Mouse (Mus musculus) right cerebral cortex, postnatal 10 days (tissue): ENCODE measurements around the gene Slc22a8.

Experiments used
- DNase-seq, 2 experiments: peaks; one replicate each; pipeline ENCODE4 v3.0.0; 2021; ENCODE audit warnings: low spot score in 2 of 2

The Slc22a8 gene

GRCm38 (mm10) chr19:8590954-8591353 is at the start of gene Slc22a8:
Slc22a8 (plus strand) TSS chr19:8591254.
- no peak for DNase-seq

DNA sequence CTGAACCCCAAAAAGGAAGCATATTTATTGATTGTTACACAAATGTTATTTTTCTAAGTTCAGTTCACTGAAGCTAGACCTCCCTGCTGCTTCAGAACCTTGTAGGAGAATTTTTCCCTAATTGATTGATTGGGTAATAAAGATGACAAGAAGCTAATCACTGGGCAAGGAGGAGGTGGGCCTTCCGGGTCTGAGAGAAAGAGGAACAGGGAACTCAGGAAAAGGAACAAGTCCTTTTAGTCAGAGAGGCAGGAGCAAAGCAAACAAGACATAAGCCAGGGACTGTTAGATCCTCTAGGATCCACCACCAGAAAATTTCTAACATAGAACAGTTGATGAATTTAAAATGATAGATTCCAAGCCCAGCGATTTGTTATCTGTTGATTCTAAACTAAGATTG is 32.2 kb upstream of the Slc22a8 start:
- DNase-seq, result no peak

- DNase-seq, result no peak
Measured at GRCm38 (mm10) chr19:8564021-8564420, 27.0 kb upstream of the Slc22a8 start.

- DNase-seq, result no peak
Measured at GRCm38 (mm10) chr19:8564469-8564868, 26.6 kb upstream of the Slc22a8 start.

DNA sequence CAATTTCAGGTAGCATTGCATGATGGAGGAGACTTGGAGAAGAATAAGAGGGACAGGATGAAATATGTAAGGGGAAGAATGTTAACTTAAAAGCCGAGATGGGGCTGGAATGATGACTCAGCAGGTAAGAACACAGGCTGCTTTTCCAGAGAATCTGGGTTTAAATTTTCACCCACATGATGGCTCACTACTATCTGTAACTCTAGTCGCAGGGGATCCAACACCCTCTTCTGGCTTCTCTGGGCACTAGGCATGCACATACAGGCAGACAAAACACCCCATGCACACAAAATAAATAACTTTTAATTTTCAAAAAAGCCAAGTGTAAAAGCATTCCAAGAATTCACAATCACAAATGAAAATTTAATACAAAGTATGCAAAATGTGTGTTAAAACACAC is 25.8 kb upstream of the Slc22a8 start:
- DNase-seq, result peak in 1 of 2 experiments; percentile 16

GRCm38 (mm10) chr19:8565985-8566384 is 25.1 kb upstream of the Slc22a8 start:
- peak; percentile 28 to 56 for DNase-seq

GRCm38 (mm10) chr19:8567104-8567880 is 23.8 kb upstream of the Slc22a8 start:
- DNase-seq, result peak; percentile 69 to 79

- DNase-seq, result peak; percentile 51 to 62
Measured at GRCm38 (mm10) chr19:8569453-8569863, 21.6 kb upstream of the Slc22a8 start.

- no peak for DNase-seq
Measured at GRCm38 (mm10) chr19:8570341-8571040, 20.6 kb upstream of the Slc22a8 start.

DNA sequence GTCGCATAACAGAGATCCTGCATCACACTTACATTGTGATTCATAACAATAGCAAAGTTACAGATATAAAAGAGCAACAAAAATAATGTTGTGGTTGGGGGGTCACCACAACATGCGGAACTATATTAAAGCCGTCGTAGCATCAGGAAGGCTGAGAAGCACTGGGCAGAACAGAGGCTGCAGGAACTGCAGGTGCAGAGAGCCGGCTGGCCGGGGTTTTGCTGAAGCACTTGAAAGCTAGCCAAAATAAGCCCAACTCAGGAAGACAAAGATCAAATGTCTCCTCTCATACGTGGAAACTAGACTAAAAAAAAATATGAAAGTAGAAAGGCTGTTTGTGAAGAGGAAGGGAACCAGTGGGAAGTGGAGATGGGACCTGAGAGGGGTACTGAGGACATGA is 19.3 kb upstream of the Slc22a8 start:
- no peak for DNase-seq

- DNase-seq, result no peak
Measured at GRCm38 (mm10) chr19:8572485-8572884, 18.6 kb upstream of the Slc22a8 start.

DNA sequence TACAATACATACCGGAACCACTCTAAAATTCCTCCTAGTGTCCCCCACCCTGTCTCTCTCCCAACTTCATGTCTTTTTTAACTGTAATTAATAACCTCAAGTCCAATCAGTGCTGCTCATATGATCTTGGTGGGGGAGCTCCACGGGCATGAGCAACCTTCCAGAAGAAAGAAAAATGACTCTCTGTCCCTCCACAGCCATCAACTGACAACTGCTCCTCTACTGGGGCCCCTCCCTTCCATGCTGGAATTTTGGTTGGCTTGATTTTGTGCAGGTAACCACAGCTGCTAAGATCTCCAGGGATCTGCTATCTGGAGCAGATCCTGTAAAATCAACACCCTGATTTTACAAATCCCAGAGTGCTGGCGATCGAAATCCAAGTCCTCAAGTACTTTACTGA is 13.6 kb upstream of the Slc22a8 start:
- no peak for DNase-seq

DNA sequence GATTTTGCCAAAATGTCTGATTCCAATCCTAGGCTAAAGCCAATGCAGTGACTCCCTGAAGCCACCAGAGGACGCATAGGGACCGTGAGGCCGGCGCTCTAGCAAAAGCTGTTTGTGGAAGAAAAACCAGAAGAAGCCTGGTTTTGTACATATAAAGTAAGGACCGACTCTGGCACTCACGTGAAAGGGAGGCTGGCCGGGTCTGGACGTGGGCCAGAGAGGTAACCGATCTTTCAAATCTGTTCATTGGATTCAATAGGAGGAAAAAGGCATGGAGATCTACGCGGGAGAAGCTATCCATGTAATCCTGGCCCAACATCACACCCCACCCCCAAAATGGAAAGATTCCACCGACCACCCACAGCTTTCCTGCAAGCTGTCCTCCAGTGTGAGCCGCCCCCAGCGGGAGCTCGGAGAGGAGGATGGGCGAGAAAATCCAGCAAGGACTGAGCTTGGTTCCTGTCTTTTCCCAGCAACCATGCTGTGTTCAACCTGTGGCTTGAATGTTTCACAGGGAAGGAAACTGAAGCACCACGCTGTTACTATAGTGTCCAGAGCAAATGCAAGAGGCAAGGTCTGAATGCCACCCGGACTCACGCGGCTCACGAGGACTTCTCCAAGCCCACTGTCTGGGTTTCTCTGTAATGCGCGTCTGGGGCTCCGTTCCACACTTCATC is 12.6 kb upstream of the Slc22a8 start:
- peak; percentile 91 to 93 for DNase-seq

GRCm38 (mm10) chr19:8578970-8579342 is 12.1 kb upstream of the Slc22a8 start:
- DNase-seq, result peak in 1 of 2 experiments; percentile 46

DNA sequence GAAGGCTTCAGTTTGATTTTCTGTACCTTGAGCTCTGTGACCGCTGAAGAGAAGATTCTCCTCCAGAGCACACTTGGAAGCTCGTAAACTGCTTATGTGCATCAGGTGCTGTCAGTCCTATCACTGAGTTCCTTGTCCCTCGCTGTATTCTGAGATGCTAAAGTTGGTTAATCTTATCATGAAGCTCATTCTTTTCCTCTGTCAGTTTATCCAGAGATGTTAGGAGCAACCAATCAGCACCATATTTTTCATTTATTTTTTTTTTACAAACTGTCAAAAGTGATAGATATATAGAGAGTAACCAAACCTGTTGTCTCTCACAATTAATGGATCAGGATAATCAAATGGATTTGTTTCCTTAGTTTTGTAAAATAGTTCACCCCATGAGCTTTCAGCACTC is 5.8 kb upstream of the Slc22a8 start:
- no peak for DNase-seq

GRCm38 (mm10) chr19:8585899-8586298 is 5.2 kb upstream of the Slc22a8 start:
- no peak for DNase-seq

DNA sequence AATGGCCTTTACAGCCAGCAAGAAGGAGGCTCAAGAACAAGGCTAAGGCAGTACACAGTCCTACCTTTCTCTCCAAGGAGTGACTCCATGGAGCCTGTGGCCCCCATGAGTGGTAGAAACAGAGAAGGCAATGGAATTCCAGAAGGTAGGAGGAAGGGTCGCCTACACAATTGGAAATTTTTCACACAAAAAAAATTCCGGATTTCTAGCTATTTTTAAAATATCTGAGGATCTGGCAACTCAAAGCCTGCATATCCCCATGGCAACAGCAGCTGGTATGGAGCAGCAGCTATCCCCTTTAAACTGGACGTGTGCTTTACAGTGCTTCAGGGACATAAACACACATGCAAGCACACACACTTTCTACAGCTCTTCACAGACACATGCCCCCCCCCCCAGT is 4.7 kb upstream of the Slc22a8 start:
- peak; percentile 45 to 77 for DNase-seq

DNA sequence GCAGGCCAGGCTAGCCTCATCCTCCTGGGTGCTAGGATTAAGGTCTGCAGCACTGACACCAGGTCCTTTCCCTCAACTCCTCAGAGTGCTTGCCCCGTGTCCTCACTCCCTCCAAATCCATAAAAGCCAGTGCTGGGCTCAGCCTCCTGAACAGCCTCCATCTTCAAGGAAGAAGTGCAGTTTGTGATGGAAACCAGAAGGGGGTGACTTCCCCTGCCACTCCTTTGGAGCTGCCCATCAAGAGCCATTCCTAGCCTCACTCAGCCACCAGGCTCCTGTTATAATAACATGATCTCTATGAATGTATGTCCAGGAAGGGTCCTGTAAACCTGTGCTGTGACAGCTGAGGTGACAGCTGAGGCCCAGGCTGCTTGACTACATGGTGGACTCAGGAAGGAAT is 3.7 kb upstream of the Slc22a8 start:
- DNase-seq, result no peak

- no peak for DNase-seq
Measured at GRCm38 (mm10) chr19:8592155-8592554, 1.1 kb downstream of the Slc22a8 start.

- no peak for DNase-seq
Measured at GRCm38 (mm10) chr19:8592873-8593408, 1.9 kb downstream of the Slc22a8 start.

DNA sequence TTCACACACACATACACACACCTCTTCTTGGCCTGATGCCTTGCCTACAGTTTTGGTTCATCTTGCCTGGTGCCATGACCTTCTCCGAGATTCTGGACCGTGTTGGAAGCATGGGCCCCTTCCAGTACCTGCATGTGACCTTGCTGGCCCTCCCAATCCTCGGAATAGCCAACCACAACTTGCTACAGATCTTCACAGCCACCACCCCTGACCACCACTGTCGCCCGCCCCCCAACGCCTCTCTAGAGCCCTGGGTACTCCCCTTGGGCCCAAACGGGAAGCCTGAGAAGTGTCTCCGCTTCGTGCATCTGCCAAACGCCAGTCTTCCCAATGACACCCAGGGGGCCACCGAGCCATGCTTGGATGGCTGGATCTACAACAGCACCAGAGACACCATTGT is 2.8 kb downstream of the Slc22a8 start:
- DNase-seq, result no peak

- DNase-seq, result no peak
Measured at GRCm38 (mm10) chr19:8594518-8594917, 3.5 kb downstream of the Slc22a8 start.
